Mouse (Mus musculus) retina, adult 2 months (tissue): ENCODE measurements around the gene Chsy1.

Experiments used
- DNase-seq: peaks from one replicate; pipeline ENCODE4 v3.0.0-alpha.2; 2012; ENCODE audit warnings: low read depth, low spot score

The Chsy1 gene

DNA sequence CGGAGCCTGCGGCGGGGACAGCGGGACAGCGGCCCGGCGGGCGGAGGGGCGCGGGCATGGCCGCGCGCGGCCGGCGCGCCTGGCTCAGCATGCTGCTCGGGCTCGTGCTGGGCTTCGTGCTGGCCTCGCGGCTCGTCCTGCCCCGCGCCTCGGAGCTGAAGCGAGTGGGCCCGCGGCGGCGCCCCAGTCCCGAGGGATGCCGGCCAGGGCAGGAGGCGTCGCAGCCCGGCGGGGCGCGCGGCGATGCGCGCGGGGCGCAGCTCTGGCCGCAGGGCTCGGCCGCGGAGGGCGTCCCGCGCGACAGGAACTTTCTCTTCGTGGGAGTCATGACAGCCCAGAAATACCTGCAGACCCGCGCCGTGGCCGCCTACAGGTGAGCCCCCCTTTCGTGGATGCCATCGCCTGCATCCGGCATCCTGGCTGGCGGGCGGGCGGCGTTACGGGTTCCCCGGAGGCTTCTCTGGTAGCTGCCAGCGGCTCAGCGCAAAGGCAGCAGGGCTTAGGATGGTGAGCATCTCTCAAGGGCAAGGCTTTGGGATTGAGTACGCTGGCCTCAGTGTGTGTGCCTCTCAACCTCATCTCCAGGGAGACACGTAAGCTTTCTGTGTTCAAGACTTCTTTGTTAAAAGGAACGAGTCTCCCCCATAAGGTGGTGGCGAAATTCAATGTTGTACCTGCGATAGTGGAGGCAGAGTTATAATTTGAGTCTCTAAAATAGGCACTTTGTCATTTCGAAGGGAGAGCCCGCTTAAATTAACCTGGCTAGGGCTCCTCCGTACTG, 730 bp downstream of the Chsy1 start:
- peak; percentile 52 for DNase-seq

DNA sequence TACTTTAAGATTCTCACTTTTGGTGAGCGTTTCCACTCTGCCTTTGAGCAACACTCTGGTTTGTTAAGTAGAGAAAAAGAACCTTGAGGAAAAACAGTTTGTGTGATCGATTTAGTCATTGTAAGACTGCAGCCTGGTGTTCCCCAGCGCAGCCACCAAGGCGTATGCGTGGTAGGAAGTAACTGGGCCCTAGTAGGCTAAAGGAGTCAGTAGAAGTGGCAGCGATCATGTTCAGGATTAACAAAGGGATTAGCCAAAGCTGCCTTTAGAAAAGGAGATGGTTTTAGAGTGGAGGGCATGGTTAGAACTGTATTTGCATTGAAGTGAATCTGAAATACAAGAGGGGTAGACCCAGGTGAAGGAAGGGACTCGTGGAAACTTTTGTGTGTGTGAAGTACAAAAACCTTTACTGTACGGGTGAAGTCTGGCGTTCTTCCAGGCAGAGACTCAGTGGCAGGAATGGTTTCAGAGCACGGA, 1.4 kb downstream of the Chsy1 start:
- DNase-seq, result peak; percentile 73

GRCm38 (mm10) chr7:66111211-66111610, 1.9 kb downstream of the Chsy1 start:
- no peak for DNase-seq

GRCm38 (mm10) chr7:66113561-66113960, 4.2 kb downstream of the Chsy1 start:
- no peak for DNase-seq

GRCm38 (mm10) chr7:66115821-66116343, 6.6 kb downstream of the Chsy1 start:
- no peak for DNase-seq

GRCm38 (mm10) chr7:66116906-66117482, 7.7 kb downstream of the Chsy1 start:
- no peak for DNase-seq

- DNase-seq, result no peak
These were observed 8.7 kb downstream of the Chsy1 start for GRCm38 (mm10) chr7:66118046-66118445.

GRCm38 (mm10) chr7:66118796-66119195, 9.5 kb downstream of the Chsy1 start:
- no peak for DNase-seq

DNA sequence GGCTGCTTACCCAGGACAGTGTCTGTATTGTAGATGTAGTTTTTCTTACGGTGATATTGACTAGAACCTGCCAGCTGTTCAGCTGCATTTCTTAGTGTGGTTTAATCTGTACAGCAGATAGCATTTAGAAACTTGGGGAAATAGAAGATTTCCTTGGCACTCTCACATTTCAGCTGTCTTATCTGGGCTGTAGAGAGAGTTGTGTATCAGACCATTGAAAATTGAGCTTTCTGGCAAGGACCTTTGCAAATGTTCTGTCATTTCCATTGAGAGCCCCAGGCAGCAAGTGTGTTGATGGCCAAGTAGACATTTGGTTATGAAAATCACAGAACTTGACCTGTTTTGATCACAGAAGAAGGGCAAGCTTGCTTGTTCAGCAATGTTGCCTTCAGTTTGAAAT, 10.8 kb downstream of the Chsy1 start:
- DNase-seq, result no peak

GRCm38 (mm10) chr7:66120702-66121396, 11.5 kb downstream of the Chsy1 start:
- DNase-seq, result no peak

DNA sequence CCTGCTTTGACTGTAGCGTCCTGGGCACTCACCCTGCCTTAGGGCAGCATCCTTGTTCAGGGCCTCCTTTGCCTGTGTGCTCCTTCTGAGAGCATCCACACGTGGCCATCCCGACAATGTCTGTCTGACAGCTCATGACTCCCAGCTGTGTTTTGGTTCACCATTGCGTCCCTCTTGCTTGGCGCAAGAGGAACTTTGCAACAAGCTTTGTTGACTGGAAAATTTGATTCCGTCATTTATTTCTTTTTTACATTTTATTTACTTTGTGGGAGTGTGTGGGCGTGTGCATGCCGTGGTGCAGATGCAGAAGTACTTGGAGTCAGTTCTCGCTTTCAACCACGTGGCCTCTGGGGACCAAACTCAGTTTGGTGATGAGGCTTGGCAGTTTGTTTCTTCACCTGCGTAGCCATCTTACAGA, 15.2 kb downstream of the Chsy1 start:
- no peak for DNase-seq

GRCm38 (mm10) chr7:66125368-66125767, 16.1 kb downstream of the Chsy1 start:
- DNase-seq, result no peak

- DNase-seq, result no peak
These were observed 18.8 kb downstream of the Chsy1 start for GRCm38 (mm10) chr7:66127951-66128645.

DNA sequence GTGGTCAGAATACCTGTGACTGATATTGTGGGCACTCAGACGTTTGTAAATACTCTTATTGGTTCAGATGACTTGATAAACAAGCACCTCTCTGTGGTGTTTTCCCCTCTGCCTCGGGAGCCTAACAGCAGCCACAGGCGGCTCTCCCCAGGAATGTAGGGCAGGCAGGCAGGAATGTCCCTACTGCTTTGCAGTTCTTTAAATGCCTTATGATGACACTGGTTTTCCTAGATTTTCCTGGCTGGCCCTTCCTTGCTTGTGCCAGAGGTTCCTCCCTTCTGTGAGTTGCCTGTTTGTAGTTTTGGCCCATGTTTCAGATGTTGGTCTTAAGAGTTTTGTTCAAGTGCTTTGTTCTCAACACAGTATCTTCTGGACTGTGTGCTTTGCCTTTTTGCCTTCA, 19.5 kb downstream of the Chsy1 start:
- no peak for DNase-seq

GRCm38 (mm10) chr7:66130296-66130695, 21.0 kb downstream of the Chsy1 start:
- no peak for DNase-seq

DNA sequence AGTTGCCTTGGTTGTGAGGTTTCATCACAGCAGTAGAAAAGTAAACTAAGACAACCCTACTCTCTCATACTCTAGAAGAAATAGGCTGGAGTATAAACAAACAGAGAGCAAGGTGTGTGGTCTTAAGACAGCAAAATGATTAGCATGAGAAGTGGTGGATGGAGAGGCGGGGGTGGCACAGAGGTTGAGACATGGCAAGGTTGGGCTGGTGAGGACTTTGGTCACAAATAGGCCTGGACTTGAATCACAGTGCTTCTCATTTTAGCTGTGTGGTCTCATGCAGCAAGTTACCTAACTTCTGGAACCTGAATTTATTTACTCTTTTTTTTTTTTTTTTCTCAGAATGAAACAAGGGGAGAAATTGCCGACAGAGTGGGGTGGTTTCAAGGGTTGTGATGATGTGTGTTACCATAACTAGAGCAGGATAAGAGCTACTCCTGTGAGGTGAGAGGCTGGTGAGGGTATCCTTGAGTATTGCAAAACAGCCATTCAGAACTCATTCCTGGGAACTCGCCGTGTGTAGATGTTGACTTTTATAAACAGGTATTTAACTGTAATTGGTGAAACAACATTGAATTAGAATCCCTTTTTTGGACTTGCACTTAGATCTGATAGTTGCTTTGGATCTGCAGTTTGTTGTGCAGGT, 22.6 kb downstream of the Chsy1 start:
- no peak for DNase-seq

- DNase-seq, result no peak
These were observed 24.8 kb downstream of the Chsy1 start for GRCm38 (mm10) chr7:66134154-66134553.

DNA sequence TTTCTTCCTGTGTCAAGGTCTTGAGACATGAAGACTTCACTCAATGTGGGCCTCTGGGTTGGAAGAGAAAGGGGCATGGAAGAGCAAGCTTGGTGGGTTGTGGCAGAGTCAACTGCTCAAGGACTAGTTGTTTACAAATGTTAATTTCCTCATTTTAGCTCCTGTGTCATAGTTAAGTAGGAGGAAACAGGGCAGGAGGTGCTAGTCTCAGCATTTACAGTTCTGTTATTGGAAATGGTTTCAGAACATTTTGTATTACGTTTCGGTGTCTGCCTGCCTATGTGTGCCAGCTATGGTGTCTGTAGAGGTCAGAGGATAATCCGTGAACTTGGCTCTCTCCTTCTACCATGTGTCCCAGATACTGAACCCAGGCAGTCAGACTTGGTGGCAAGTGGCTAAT, 26.3 kb downstream of the Chsy1 start:
- no peak for DNase-seq

GRCm38 (mm10) chr7:66136187-66136586, 26.9 kb downstream of the Chsy1 start:
- no peak for DNase-seq

- no peak for DNase-seq
These were observed 28.0 kb downstream of the Chsy1 start for GRCm38 (mm10) chr7:66137309-66137708.

GRCm38 (mm10) chr7:66138301-66138700, 29.0 kb downstream of the Chsy1 start:
- no peak for DNase-seq
